Mouse (Mus musculus) embryonic facial prominence, embryonic 14.5 days (tissue): Measurements from ENCODE around the gene Sec14l1. TPM values are rescaled to one million over a fixed set of nuclear protein-coding genes. Genes with fewer than 3 reads are reported as not detected.

ENCODE experiments used
- ATAC-seq: fragments of 200-750 bp; cut with Nextera tagmentation; 2 replicates; pipeline ENCODE4 v1.8.0; 2017; ENCODE audit warnings: low read depth, moderate number of reproducible peaks, moderate TSS enrichment
- DNase-seq: peaks from one replicate; pipeline ENCODE4 v3.0.0-alpha.2; 2015; ENCODE audit warnings: low spot score
- H3K27ac ChIP-seq: fragments of 300-500 bp; sonication (generic); replicated peaks from 2 replicates; pipeline ENCODE4 v1.5.1; 2014; ENCODE audit warnings: low read depth, mild to moderate bottlenecking, low read length, moderate library complexity
- H3K27me3 ChIP-seq: fragments of 300-500 bp; sonication (generic); replicated peaks from 2 replicates; pipeline ENCODE4 v1.6.1; 2014; ENCODE audit warnings: low read length; ENCODE audit not compliant: control insufficient read depth, insufficient read depth
- H3K36me3 ChIP-seq: fragments of 300-500 bp; sonication (generic); 2 replicates; pipeline ENCODE4 v1.6.1; 2014; ENCODE audit warnings: low read length, mixed read lengths; ENCODE audit not compliant: control insufficient read depth, insufficient read depth
- H3K4me1 ChIP-seq: fragments of 300-500 bp; sonication (generic); 2 replicates; pipeline ENCODE4 v1.6.1; 2014; ENCODE audit warnings: antibody characterized with exemption, low read length; ENCODE audit not compliant: control insufficient read depth, insufficient read depth
- H3K4me2 ChIP-seq: fragments of 300-500 bp; sonication (generic); 2 replicates; pipeline ENCODE4 v1.6.1; 2014; ENCODE audit warnings: low read depth, mild to moderate bottlenecking, low read length, moderate library complexity, mixed read lengths
- H3K4me3 ChIP-seq: fragments of 300-500 bp; sonication (generic); 2 replicates; pipeline ENCODE4 v1.5.1; 2014; ENCODE audit warnings: low read depth, mild to moderate bottlenecking, low read length
- H3K9ac ChIP-seq: fragments of 300-500 bp; sonication (generic); 2 replicates; pipeline ENCODE4 v1.6.1; 2014; ENCODE audit warnings: low read depth, mild to moderate bottlenecking, low read length, moderate library complexity, mixed read lengths
- H3K9me3 ChIP-seq: fragments of 300-500 bp; sonication (generic); 2 replicates; pipeline ENCODE4 v1.6.1; 2016; ENCODE audit warnings: low read length; ENCODE audit not compliant: control insufficient read depth
- WGBS: fragments of 180-500 bp; shearing (Covaris S2); extraction: QIAGEN DNeasy Blood & Tissue Kit; methylation state at CpG from one replicate; pipeline ENCODE4 v1.1.7; 2014; 5-methylcytosine and 5-hydroxymethylcytosine counted together
- polyA plus RNA-seq: library from polyadenylated mRNA; unstranded; fragments of >200 nt; fragmentation: Nextera tagmentation; extraction: Ambion mirVana; gene quantifications from 2 replicates; pipeline ENCODE4 v1.2.1, GENCODE M21; 2014

The Sec14l1 gene
- polyA plus RNA-seq, 1 experiment from 2014 or later, result 45.4 TPM

GRCm38 (mm10) chr11:117145451-117146117 lies 30.6 kb downstream of the Sec14l1 start:
- no peaks in the 10 kb centered on the region for H3K27me3 ChIP-seq
- no peak overlapping the region for H3K4me3 ChIP-seq
- WGBS, result 90% methylated on average over 14 of the region's 14 CpGs
- DNase-seq (no peak), ATAC-seq (no peak)
- peaks cover 93% of the 10 kb centered on the region for H3K36me3 ChIP-seq
- no peaks in the 10 kb centered on the region for H3K9me3 ChIP-seq
- H3K9ac ChIP-seq, result no peak overlapping the region
- no peak overlapping the region for H3K4me2 ChIP-seq
- H3K27ac ChIP-seq, result no peak overlapping the region
- H3K4me1 ChIP-seq, result no peaks in the 10 kb centered on the region

GRCm38 (mm10) chr11:117146118-117146506 lies 31.1 kb downstream of the Sec14l1 start:
- no peak overlapping the region for H3K4me3 ChIP-seq
- 87% methylated on average over 6 of the region's 6 CpGs for WGBS
- no peak overlapping the region for H3K9ac ChIP-seq
- DNase-seq (no peak), ATAC-seq (no peak)
- H3K27ac ChIP-seq, result no peak overlapping the region
- H3K4me1 ChIP-seq, result no peaks in the 10 kb centered on the region
- no peaks in the 10 kb centered on the region for H3K27me3 ChIP-seq
- H3K36me3 ChIP-seq, result peaks cover 98% of the 10 kb centered on the region
- no peak overlapping the region for H3K4me2 ChIP-seq
- H3K9me3 ChIP-seq, result no peaks in the 10 kb centered on the region

GRCm38 (mm10) chr11:117146776-117147536 lies 32.0 kb downstream of the Sec14l1 start:
- peaks cover 99% of the 10 kb centered on the region for H3K36me3 ChIP-seq

GRCm38 (mm10) chr11:117148893-117149685 lies 34.1 kb downstream of the Sec14l1 start:
- Histone ChIP-seq H3K9ac (no peak overlapping the region), H3K27me3 (no peaks in the 10 kb centered on the region), H3K4me2 (no peak overlapping the region), H3K4me3 (no peak overlapping the region), H3K9me3 (no peaks in the 10 kb centered on the region), H3K27ac (no peak overlapping the region), H3K4me1 (0 out of 2 replicates have a peak, but pooled peaks cover 3% of the 10 kb centered on the region), H3K36me3 (peaks cover 89% of the 10 kb centered on the region)
- 81% methylated on average over 18 of the region's 18 CpGs for WGBS
- DNase-seq (no peak), ATAC-seq (no peak)

More at GRCm38 (mm10) chr11:117146776-117147536, 32.0 kb downstream of the Sec14l1 start:
- Histone ChIP-seq H3K9me3 (no peaks in the 10 kb centered on the region), H3K4me1 (no peaks in the 10 kb centered on the region), H3K27me3 (no peaks in the 10 kb centered on the region), H3K4me2 (no peak overlapping the region), H3K9ac (no peak overlapping the region), H3K27ac (no peak overlapping the region), H3K4me3 (no peak overlapping the region)
- DNase-seq (no peak), ATAC-seq (no peak)
- 62% methylated on average over 24 of the region's 24 CpGs for WGBS

GRCm38 (mm10) chr11:117150467-117150966 lies 35.5 kb downstream of the Sec14l1 start:
- 74% methylated on average over 9 of the region's 9 CpGs for WGBS
- no peak for DNase-seq
- Histone ChIP-seq H3K36me3 (peaks cover 89% of the 10 kb centered on the region), H3K4me3 (no peak overlapping the region), H3K27ac (no peak overlapping the region), H3K9ac (no peak overlapping the region), H3K4me2 (no peak overlapping the region), H3K4me1 (0 out of 2 replicates have a peak, but pooled peaks cover 3% of the 10 kb centered on the region), H3K27me3 (no peaks in the 10 kb centered on the region), H3K9me3 (no peaks in the 10 kb centered on the region)
- no peak for ATAC-seq

- peaks cover 89% of the 10 kb centered on the region for H3K36me3 ChIP-seq
- 0 out of 2 replicates have a peak, but pooled peaks cover 3% of the 10 kb centered on the region for H3K4me1 ChIP-seq
- H3K9ac ChIP-seq, result no peak overlapping the region
- no peak overlapping the region for H3K27ac ChIP-seq
- H3K9me3 ChIP-seq, result no peaks in the 10 kb centered on the region
- 87% methylated on average over 7 of the region's 7 CpGs for WGBS
- H3K4me3 ChIP-seq, result no peak overlapping the region
- DNase-seq, result no peak
- H3K4me2 ChIP-seq, result no peak overlapping the region
- H3K27me3 ChIP-seq, result no peaks in the 10 kb centered on the region
- no peak for ATAC-seq
These were observed 36.5 kb downstream of the Sec14l1 start for GRCm38 (mm10) chr11:117151461-117151860.

GRCm38 (mm10) chr11:117152541-117152940 lies 37.6 kb downstream of the Sec14l1 start:
- Histone ChIP-seq H3K4me3 (no peak overlapping the region), H3K4me1 (0 out of 2 replicates have a peak, but pooled peaks cover 3% of the 10 kb centered on the region), H3K27me3 (no peaks in the 10 kb centered on the region), H3K9ac (no peak overlapping the region), H3K27ac (no peak overlapping the region), H3K9me3 (no peaks in the 10 kb centered on the region), H3K36me3 (peaks cover 88% of the 10 kb centered on the region), H3K4me2 (no peak overlapping the region)
- no peak for DNase-seq
- WGBS, result 63% methylated on average over 6 of the region's 6 CpGs
- no peak for ATAC-seq

GRCm38 (mm10) chr11:117153553-117153952 lies 38.6 kb downstream of the Sec14l1 start:
- Histone ChIP-seq H3K9ac (0 out of 2 replicates have a peak overlapping the region, but pooled peaks have one; percentile 22), H3K4me3 (no peak overlapping the region), H3K4me2 (no peak overlapping the region), H3K27me3 (no peaks in the 10 kb centered on the region), H3K9me3 (no peaks in the 10 kb centered on the region), H3K4me1 (0 out of 2 replicates have a peak, but pooled peaks cover 3% of the 10 kb centered on the region), H3K36me3 (peaks cover 88% of the 10 kb centered on the region), H3K27ac (no peak overlapping the region)
- no peak for DNase-seq
- ATAC-seq, result peak; percentile 20; the same call in 1 of the 2 replicates
- WGBS, result 65% methylated on average over 9 of the region's 9 CpGs
